Mouse (Mus musculus) T-cell, adult 2 months (primary cell): Measurements from ENCODE around the gene Irf6.

Experiments
- DNase-seq: peaks from one replicate; pipeline ENCODE4 v3.0.0; 2022; ENCODE audit warnings: low spot score

The Irf6 gene

DNA sequence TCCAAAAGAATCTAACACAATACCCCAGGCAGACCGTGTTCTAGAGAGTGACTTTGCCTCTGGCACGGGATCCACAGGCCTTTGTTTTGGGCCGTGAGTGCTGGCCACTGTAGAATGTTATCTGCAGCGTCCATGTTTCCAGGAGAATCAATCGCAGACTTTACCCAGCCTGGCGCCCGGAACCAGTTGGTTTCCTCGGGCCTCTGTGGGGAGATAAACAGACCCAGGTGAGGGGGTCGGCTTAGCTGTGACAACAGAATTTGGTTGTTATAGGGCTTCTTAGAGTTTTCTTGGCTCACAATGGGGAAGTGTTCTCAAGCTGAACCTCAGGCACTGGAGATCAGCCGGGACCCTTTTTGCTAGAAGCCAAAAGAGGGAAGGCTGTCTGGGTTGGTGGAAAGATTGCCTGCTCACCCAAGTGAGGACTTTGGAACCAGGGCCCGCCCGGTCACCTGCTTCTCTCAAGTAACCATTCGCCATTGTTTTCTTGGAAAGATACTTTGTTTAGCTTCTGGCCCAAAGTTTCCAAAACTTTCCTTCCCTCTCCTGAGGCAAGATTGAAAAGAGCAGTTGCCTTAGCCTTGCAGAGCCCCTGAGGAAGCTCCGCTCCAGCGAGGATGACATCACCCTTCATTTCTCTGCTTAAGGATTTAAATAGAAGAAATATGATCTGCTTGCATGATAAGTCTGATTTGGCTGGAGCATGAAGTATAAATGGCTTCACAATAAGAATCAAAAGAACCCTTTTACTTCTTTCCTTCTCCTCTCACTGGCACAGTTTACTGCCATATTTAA is 3.6 kb downstream of the Irf6 start:
- DNase-seq = no peak

DNA sequence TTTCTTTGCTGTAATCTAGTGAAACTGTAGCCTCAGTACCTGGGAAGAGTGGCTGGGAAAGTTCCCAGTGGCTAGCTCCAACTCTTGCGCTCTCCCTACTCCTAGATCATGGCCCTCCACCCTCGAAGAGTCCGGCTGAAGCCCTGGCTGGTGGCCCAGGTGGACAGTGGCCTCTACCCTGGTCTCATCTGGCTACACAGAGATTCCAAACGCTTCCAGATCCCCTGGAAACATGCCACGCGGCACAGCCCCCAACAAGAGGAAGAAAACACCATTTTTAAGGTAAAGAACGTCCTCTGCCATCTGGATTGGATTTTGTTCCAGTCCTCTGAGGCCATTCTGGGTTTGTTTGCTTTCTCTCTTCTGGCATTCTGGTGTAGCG is 4.2 kb downstream of the Irf6 start:
- DNase-seq = no peak

DNA sequence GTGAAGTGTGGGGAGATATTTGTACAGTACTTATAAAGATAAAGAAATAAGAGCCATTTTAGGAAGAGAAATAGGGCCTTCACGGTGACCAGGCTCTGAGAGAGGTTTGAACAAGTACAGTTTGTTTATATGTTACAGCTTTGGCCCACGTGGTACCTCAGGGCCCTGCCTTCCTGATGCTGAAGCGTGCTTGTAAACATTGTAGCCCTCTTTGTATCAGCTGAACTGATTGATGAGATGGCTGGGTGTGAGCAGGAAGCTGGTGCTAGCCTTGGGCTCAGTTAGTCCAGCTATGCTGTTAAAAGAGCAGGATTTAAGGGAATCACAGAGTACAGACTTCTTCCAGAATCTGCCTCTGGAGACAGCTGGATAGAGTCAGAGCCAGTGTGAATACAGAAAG is 6.3 kb downstream of the Irf6 start:
- peak; percentile 42 for DNase-seq

DNA sequence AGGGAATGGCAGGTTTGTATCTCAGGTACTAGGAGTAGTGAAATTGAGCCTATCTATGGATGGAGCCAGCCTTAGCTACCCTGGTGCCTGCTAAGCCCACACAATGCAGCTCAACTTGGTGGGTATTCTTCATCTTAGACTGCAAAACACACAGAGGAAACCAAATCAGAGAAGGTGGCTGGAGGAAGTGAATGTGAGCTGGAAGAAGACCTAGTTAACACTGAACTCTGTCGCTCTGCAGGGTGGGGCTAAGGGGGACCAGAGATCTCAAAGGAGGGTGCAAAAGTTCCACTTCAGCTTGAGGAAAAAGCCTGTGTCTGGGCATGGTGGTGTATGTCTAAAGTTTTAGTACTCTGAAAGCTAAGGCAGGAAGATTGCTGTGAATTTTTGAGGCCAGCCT is 6.7 kb downstream of the Irf6 start:
- peak; percentile 27 for DNase-seq

DNA sequence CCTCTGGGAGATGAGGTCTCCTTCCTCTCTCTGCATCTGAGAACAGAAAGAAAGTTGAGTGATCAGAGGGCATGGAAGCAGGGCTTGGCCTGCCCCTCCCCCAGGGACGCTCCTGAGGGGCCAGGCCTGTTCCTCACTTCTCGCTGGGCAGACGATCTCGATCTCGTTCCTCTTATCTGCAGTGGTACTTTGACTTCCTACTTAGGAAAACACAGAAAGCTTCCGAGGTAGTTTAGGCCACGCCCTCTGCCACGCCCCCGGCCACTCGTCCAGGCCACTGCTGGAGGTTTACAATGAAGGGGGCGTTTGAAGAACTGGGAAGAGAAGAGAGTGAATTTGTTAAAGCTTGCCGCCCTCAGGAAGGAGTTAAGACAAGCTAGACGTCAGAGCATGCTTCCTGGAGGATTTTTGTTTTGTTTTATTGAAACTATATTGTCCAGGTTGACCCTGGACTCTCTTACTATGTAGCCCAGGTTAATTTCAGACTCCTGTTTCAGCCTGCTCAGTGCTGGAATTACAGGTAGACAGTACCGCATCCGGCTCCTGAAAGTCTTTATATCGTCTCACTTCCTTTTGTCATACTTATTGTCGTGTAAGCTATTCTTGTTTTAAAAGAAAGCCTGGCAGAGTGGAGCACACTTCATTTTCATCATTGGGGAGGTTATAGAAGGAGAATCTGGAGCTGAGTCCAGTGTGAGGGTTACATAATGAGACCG is 7.6 kb downstream of the Irf6 start:
- DNase-seq = peak; percentile 32

DNA sequence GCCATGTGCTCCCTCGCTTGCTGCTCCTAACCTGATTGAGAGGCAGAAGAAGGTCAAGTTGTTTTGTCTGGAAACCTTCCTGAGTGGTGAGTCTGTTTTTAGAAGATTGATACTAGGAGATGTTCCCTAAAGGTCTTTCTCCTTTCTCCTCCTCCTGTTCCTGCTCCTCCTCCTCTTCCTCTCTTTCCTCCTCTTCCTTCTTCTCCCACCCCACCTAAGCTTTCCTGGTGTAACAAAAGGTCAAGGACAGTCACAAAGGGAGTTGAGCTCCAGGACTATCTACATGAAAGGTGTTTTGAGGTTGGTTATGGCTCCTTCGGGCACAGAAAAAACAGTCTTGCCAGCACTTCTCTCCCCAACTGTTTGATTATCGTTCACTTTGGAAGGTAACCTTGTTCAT is 14.8 kb downstream of the Irf6 start, which contains the start of gene A130010J15Rik:
TSS of gene A130010J15Rik (plus strand) at position 301 of the 400 bp plus-strand sequence.
- no peak for DNase-seq

DNA sequence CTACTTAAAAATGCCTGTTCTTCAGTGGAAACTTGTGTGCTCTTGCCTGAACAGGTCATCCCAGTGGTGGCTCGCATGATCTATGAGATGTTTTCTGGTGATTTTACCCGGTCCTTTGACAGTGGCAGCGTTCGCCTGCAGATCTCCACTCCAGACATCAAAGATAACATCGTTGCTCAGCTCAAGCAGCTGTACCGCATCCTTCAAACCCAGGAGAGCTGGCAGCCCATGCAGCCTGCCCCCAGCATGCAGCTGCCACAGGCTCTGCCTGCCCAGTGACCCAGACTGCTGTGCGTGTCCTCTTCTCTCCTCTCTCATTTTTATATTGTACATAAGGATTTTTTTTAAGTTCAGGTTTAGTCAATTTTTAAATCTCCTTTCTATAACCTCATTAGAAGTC is 16.3 kb downstream of the Irf6 start:
- DNase-seq = no peak

DNA sequence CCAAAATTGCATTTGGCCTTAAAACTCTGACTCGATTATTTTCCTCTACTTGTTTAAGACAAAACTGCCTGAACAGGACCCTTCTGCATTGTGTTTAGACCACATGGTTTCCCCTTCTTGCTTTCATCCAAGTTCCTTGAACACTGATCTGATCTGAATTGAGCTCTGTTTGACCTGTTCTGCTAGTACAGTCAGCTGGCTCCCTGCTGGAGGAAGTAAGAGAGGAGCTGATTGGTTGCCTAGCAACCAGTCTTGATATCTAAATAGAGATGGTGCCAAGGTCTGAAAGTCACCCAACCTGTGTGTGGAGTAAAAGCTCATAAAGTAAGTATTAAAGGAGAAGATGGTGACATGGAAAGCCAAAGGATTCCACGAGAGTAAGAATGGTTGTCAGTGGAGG is 16.9 kb downstream of the Irf6 start:
- DNase-seq = peak; percentile 63

DNA sequence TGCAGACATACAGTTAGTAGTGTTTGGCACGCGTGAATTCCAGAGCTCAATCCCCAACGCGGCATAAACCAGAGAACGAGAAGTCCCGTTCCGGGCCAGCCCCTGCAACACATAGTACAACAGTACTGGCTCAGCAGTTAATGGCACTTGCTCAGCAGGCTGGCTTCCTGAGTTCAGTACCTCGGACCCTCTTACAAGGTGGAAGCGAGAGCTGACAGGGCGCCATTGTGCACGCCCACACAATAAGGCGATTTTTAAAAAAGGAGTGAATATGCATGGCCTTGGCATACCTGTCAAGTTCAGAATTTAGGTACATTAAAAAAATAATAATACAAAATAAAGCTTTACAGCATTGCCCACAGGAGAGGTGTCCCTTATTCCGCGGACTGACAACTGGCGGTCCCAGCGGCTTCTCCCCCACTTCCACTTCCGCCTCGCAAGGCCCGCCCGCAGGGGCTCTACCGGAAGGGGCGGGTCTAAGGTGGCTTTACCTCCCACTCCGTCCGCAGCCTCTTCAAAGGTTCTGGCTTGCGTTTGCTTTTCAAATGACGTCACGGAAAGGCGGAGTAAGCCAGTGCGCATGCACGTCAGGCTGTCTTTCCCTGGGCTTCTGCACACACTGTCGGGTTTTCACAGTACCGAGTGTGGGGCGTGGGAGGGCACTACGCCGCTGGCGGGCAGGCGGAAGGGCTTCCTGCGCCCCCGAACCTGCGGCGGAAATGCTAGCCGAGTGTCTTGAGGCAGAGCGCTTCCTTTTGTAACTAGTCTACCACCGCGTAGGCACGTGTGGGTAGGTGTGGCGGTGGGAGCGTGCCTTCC is 20.3 kb downstream of the Irf6 start:
- DNase-seq = peak; percentile 99

DNA sequence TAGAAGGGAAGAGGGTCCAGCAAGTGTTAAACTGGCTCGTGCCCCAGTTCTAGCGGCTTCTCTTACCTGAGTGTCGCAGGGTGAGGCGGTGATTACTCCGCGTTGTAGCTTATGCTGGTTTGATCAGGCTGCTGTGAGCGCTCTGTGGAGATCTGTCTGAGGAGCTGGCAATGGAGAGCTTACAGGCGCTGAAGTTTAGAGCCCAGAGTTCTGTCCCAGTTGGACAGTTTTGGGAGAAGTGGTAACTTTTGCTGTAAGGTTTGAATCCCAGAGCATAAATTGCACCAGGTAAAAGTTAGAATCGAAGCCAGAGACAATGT is 20.9 kb downstream of the Irf6 start:
- no peak for DNase-seq

DNA sequence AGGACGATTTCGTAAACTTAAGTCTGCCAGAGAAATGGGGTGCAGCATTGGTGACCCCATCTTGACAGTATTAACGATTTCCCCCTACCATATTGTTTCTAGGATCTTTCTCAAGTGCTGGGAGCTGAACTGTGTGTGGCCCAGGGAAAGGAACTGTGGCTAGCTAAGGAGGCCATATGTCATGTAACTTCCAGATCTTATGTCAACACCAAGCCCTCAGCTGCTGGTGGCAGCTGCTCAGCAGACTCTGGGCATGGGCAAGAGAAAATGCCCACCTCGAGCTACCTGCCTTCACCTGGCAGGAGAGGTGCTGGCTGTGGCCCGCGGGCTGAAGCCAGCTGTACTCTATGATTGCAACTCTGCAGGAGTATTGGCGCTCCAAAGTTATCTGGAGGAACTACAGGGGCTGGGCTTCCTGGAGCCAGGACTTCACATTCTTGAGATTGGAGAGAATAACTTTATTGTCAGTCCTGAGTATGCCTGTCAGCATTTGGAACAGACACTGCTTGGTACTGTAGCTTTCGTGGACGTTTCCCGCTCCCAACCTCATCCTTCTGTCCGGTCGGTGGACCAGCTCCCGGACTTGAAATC is 21.3 kb downstream of the Irf6 start:
- DNase-seq = no peak

DNA sequence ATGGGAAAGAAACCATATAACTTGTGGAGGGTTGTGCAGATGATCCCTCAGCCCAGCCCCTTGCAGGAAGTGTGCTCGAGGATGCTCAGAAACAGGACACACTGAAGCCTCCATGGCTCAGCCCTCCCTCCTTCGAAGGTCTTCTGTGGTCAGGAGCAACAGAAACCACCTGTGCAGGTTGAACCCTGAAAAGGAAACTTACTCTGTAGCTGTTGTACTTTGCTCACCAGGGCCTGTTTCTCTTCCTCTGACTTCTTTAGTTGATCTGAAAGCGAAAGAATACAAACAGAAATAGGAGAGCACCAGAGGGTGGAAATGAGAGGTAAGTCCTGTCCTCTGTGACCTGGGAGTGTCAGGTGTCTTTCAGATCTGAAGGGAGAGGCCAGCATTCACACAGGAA is 28.2 kb downstream of the Irf6 start:
- peak; percentile 51 for DNase-seq

DNA sequence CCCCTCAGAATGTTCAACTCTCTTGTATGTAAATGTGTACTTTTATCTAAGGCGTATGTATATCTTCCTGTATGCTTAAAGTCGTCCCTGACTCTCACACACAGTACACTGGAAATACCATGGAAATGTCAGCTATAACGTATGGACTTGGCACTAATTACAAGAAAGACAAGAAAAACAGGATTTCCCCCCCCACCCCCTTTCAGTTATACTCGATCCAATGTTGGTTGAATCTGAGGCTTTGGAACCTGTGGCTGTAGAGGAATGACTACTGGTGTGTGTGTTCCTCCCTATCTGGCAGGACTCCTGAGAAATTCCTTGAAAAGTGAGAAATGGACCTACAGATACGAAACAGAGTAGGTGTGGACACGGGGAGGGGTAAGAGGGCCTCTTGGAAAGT is 35.3 kb downstream of the Irf6 start:
- DNase-seq = no peak

DNA sequence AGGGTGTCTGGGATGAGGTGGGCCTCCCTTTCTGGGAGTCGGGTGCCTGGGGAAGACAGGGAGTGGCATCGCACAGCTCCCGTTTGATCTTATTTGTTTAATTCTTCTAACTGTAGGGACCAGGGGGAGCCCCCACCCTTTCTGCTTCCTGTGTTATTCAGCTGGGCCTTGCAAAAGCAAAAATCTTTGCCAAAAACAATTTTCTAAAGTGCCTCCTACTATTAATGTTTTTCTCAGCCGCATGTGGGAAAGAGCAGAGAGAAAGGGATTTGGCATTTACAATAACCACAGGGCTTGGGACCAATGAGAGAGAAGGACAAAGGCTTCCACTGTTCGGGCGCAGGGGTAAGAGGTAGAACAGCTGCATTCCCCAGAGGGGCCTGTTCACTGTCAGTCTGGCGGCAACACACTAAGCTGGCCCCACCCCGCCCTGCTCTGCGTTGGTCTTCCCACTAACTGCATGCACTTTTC is 36.3 kb downstream of the Irf6 start:
- DNase-seq = peak; percentile 64

DNA sequence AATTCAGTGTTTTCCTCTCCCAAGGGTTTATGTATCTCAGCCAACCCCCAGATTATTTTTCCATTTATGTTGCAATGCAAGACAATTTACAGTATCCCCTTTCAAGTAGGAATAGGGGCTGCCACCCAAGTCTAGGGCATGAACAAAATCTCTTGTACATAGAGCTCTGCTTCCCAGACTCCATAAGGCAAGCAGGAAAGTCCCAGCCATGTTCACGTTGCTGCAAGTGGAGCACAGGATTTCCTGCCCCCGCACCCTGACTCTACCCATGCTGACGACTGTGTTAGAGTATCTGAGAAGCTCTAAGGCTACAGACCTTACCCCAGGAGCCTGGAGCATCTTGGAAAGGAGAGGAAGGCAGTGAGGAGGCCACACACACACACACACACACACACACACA is 36.9 kb downstream of the Irf6 start:
- DNase-seq = no peak

DNA sequence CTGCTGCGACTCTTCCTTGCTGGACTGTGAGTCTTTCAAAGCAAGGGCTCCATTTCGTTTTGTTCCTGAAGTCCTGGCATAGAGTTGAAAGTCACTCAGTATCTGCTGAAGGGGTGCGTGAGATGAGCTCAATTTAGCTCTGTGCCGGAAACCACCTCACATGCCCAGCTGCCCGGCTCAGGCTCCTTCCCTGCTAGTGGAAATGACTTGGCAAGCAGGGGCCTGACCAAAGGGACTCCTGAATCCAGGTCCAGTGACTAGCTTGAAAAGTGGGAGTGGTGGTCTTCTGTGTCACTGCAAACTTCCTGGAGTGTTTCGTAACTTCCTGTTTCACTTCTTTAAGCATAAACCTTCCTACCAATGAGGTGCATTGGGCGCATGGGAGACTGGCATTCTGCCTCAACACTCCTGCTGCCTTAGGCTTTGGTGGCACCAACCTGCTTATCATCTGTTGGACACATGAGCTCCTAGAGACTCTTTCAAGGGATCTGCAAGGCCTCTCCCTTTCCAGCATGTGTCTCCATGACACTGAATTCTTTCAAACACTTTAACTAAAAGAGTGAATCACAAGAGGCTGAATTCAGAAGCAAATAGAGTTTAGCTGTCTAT is 38.9 kb downstream of the Irf6 start:
- no peak for DNase-seq

DNA sequence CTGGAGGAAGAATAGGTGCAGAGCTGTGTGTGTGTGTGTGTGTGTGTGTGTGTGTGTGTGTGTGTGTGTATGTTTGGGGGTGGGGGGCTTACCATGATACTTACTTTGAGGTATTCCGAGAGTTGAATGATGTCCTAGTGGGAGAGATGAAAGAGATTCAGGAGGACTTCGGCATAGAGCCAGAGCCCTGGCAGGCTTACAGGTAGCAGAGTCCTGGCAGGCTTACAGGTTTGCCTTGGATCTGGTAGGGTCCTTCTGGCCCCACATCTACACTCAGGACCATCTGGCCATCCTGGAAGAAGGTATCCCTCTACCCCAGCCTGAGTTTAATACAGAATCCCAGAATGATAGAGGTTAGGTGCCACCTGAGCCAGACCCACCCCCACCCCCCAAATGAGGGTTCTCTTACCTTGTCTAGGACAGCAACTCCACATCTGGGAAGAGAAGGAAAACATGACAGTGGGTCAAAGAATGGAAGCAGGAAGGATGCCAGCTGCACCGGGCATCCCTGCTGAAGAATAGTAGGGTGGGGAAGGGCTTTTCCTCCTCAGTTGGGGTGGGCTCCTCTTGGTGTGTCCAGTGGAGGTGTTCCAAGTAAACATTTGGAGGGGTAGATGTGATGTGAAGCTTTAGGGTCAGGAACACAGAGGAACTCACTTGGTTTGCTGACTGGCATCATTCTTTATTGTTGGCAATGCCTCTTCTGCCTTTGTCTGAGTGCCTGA is 41.7 kb downstream of the Irf6 start:
- DNase-seq = no peak

DNA sequence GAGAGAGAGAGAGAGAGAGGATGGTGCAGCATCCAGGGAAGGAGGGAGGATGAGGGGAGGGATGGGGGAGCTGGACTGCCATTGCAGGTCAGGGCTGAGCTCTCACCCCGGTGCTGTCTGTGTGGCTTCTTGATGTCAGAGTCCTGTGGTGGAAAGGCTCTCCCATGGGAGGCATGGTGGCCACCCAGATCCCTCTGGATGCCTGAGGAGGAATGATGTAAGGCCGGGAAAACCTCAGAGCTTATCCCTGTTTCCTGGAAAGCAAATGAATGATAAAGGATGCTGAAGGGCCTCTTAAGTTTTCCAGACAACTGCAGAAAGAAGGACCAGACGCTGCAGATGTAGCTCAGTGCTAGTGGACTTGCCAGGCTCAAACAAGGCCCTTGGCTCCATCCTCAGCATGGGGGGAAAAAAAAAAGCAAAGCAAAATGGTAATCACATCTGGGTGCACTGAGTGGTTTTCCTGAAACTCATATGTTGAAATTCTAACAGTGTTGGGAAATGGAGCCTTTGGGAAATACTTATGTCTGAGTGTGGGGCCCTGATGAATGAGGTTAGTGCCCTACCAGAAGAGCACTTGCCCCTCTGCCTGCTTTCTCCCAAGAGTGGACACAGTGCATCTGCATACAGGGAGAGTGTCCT is 42.4 kb downstream of the Irf6 start:
- no peak for DNase-seq

DNA sequence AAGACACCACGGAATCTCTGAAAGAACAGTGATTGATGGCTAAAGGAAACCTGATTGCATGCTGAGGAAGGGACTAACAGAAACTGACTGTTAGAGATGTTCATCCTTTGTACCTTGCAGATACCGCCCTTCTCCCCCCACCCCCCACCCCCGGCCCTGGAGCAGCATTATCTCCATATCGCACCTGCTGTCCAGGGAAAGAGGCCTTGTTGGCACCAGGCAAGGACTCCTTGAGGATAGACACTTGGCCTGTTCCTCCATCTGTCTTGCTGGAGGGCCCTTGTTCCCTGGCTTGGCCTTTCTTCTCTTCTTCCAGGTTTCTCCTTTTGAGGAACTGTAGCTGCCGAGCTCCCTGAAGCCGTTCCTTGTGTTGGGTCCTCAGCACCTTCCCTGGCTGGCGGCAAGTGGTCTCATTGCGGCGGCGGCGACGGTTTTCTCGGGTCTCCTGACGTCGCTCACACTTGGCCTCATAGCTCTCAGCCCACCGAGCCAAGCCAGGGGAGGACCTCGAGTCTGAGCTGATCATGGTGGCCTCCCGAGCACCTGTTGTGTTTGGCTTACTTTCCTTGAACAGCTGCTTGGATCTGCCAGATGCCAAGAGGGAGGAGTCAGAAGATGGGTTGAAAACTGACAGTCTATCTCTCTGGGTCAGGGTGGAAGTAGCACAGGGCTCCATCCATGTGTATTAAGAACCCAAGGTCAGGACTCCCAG is 44.7 kb downstream of the Irf6 start:
- DNase-seq = no peak

DNA sequence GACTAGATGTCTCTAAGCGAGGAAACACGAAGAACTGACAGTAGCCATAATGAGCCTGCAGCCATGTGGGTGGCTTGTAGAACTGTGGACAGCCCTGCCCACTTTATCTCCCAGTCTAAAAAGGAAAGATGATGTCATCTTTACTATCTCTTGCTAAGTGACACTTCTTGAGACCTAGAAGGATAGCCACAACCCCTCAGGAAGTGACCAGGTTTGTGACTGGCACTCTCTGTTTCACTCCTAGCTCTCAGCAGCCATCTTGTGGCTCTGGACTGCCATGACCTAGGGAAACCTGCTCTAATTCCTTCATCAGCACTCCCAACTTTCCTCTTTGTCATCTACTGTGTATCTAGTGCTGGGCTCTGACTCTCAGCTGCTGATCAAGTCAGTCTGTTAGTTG is 45.4 kb downstream of the Irf6 start:
- peak; percentile 34 for DNase-seq
